Mouse (Mus musculus) embryonic facial prominence, embryonic 10.5 days (tissue): ENCODE data around the gene Ptprt. TPM values are rescaled to one million over a fixed set of nuclear protein-coding genes. Genes with fewer than 3 reads are reported as not detected.

Experiments
- DNase-seq: peaks from one replicate; pipeline ENCODE4 v3.0.0-alpha.2; 2017; ENCODE audit warnings: low spot score
- H3K27ac ChIP-seq: fragments of 300-500 bp; sonication (generic); replicated peaks from 2 replicates; pipeline ENCODE4 v1.5.1; 2016; ENCODE audit warnings: mild to moderate bottlenecking
- H3K27me3 ChIP-seq: fragments of 300-500 bp; sonication (generic); replicated peaks from 2 replicates; pipeline ENCODE4 v1.6.1; 2016; ENCODE audit warnings: low read depth, mild to moderate bottlenecking; ENCODE audit not compliant: poor library complexity, severe bottlenecking
- H3K36me3 ChIP-seq: fragments of 300-500 bp; sonication (generic); replicated peaks from 2 replicates; pipeline ENCODE4 v1.6.1; 2016; ENCODE audit warnings: mild to moderate bottlenecking, moderate library complexity
- H3K4me1 ChIP-seq: fragments of 300-500 bp; sonication (generic); 2 replicates; pipeline ENCODE4 v1.6.1; 2016
- H3K4me3 ChIP-seq: fragments of 300-500 bp; sonication (generic); 2 replicates; pipeline ENCODE4 v1.5.1; 2016; ENCODE audit warnings: mild to moderate bottlenecking, moderate library complexity
- H3K9me3 ChIP-seq: fragments of 300-500 bp; sonication (generic); 2 replicates; pipeline ENCODE4 v1.6.1; 2016; ENCODE audit warnings: mild to moderate bottlenecking
- WGBS: fragments of 180-500 bp; shearing (Covaris S2); methylation state at CpG from one replicate; pipeline ENCODE4 v1.1.7; 2016; 5-methylcytosine and 5-hydroxymethylcytosine counted together
- polyA plus RNA-seq: library from polyadenylated mRNA; unstranded; fragments of >200 nt; fragmentation: Nextera tagmentation; extraction: Ambion mirVana; gene quantifications from 2 replicates; pipeline ENCODE4 v1.2.1, GENCODE M21; 2016

Gene Ptprt
- polyA plus RNA-seq, 1 experiment from 2014 or later: 0.72 TPM

DNA sequence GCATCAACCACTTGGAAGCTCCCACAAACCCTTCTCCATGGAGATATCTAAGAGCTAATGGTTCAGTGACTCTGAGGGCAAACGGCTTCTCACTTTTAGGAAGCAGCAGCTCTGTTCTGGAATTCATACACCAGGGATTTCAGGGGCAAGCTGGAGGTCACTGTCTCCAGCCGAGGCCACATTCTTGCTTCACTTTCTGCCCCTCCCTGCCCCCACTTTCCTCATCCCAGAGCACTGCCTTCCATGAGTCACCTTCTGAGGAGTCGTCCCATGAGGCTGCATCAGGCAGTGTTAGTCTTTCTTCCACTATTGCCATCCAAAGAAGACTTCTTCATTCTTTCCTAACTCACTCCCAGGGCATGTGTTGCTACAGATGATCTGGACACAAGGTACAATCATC, 162.8 kb downstream of the Ptprt start:
- DNase-seq: no peak
- Histone ChIP-seq H3K4me3 (no peak overlapping the region), H3K27ac (no peak overlapping the region), H3K36me3 (no peaks in the 10 kb centered on the region), H3K9me3 (no peaks in the 10 kb centered on the region), H3K27me3 (no peaks in the 10 kb centered on the region), H3K4me1 (no peaks in the 10 kb centered on the region)
- 37% methylated on average over 3 of the region's 3 CpGs for WGBS

DNA sequence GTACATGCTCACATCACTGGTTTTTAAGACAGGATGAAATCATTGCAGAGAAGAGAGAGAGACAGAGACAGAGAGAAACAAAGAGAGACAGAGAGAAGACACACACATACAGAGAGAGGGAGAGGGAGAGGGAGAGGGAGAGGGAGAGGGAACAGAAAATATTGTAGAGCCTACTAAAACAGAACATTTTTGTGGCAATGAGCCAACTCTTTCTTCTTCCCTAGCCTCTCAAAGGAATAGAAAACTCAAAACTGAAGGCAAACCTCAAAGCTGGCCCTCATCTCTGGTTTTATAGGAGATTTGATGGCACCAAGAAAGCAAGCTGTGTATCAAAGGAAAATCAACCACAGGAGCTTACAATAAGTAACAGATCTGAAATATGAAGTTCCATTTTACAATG, 176.9 kb downstream of the Ptprt start:
- no peak for DNase-seq
- H3K4me3 ChIP-seq: no peak overlapping the region
- no peaks in the 10 kb centered on the region for H3K27me3 ChIP-seq
- no peaks in the 10 kb centered on the region for H3K9me3 ChIP-seq
- no peaks in the 10 kb centered on the region for H3K36me3 ChIP-seq
- no peaks in the 10 kb centered on the region for H3K4me1 ChIP-seq
- H3K27ac ChIP-seq: no peak overlapping the region

GRCm38 (mm10) chr2:162443106-162443505, 217.8 kb downstream of the Ptprt start:
- Histone ChIP-seq H3K36me3 (no peaks in the 10 kb centered on the region), H3K4me3 (no peak overlapping the region), H3K27ac (no peak overlapping the region), H3K9me3 (no peaks in the 10 kb centered on the region), H3K4me1 (no peaks in the 10 kb centered on the region), H3K27me3 (no peaks in the 10 kb centered on the region)
- WGBS: 52% methylated on average over 1 of the region's 1 CpGs
- DNase-seq: no peak

DNA sequence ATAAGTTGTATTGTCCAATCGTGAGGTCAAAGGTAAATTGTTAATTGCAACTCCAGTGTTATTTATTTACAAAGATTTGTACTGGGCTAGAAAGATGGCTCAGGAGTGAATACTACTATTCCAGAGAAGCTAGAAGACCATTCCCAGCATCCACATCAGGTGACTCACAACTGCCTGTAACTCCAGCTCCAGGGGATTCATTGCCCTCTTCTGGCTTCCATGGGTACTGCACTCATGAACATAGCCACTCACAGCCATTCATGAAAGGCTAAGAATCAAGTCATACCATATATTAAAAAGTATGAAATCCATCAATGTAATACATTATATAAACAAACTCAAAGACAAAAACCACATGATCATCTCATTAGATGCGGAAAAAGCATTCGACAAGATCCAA, 224.3 kb downstream of the Ptprt start:
- Histone ChIP-seq H3K36me3 (no peaks in the 10 kb centered on the region), H3K9me3 (no peaks in the 10 kb centered on the region)
- WGBS: 96% methylated on average over 3 of the region's 3 CpGs

GRCm38 (mm10) chr2:162430171-162430570, 230.8 kb downstream of the Ptprt start:
- DNase-seq: no peak
- Histone ChIP-seq H3K27me3 (no peaks in the 10 kb centered on the region), H3K27ac (no peak overlapping the region), H3K4me1 (no peaks in the 10 kb centered on the region), H3K36me3 (no peaks in the 10 kb centered on the region), H3K9me3 (no peaks in the 10 kb centered on the region), H3K4me3 (no peak overlapping the region)
- 79% methylated on average over 7 of the region's 7 CpGs for WGBS

More for the DNA sequence above, 224.3 kb downstream of the Ptprt start:
- Histone ChIP-seq H3K4me1 (no peaks in the 10 kb centered on the region), H3K4me3 (no peak overlapping the region), H3K27ac (no peak overlapping the region), H3K27me3 (no peaks in the 10 kb centered on the region)
- no peak for DNase-seq

DNA sequence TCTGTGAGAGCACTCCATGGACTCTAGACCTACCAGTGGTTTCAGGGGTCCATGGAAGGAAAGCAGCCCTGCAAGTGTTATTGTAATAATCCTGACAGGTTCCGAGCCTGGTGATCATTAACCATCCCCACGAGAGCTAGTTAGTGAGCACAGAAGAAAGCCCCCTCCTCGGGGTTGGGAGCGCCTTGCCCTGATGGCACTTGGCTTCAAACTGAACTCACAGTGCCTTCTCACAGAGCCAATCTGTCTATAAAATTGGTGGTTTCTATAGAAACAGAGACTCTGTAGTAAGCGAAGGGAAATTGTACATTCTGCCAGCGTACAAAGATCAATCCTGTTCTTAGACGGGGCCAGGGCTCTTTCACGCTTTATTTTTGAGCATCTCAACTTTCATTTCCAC, 234.8 kb downstream of the Ptprt start:
- no peaks in the 10 kb centered on the region for H3K27me3 ChIP-seq
- 86% methylated on average over 8 of the region's 8 CpGs for WGBS
- H3K9me3 ChIP-seq: no peaks in the 10 kb centered on the region

DNA sequence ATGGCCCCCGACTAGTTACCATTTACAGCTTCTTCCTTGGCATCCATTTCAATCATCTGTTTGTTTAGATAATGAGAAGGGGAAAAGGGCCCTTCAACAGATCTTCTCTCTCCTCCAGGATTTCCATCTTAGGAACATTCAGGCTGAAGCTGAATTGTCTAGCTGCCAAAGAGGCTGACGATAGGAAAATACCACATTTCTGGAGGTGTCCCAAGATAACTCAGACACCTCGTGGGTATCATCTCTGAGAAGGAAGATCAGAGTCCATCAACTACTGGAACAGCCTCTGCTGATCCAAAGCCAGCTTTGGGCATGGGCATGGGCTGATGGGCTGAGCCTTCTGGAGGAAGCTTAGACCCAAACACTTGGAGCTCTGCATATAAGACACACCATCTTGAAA, 242.8 kb downstream of the Ptprt start:
- 89% methylated on average over 3 of the region's 3 CpGs for WGBS
- peaks cover 6% of the 10 kb centered on the region; the same call in 1 of the 2 replicates for H3K4me1 ChIP-seq

More for the DNA sequence above, 234.8 kb downstream of the Ptprt start:
- no peaks in the 10 kb centered on the region for H3K4me1 ChIP-seq
- no peak for DNase-seq
- no peaks in the 10 kb centered on the region for H3K36me3 ChIP-seq
- no peak overlapping the region for H3K4me3 ChIP-seq
- no peak overlapping the region for H3K27ac ChIP-seq

DNA sequence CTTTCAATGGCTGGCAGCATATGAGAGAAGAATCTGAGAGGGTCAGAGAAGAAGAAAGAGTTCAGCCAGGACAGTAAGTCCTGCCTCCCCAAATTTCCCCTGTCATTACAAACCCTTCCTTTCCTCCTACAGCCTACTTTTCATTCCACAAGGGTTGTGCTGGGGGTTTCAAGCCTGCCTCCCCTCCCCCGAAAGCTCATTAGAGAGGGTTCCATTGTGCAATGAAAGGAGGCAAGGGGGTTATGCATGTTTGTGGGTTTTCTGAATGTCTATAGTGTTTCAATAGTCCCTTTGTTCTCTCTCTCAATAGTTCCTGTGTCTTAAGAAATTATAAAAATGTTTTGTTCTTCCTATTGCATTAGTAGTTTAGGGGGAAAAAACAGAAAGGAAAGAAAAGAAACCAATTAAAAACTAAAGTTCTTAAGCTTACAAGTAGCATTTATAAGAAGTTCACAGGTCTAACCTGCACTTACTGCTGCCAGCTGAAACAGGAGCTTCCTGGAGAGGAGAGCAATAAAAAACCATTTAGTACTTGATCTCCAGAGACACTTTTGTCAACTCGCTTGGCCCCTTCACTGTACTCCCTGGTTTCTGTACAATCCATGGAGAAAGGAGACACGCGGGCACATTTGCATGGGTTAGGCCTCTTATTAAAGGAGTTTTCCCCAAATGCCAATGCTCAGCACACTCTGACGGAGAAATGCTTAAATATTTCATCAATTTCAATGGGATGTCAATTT, 247.7 kb downstream of the Ptprt start:
- Histone ChIP-seq H3K4me3 (no peak overlapping the region), H3K27me3 (no peaks in the 10 kb centered on the region), H3K4me1 (peaks cover 13% of the 10 kb centered on the region; the same call in 1 of the 2 replicates), H3K27ac (no peak overlapping the region), H3K36me3 (no peaks in the 10 kb centered on the region), H3K9me3 (no peaks in the 10 kb centered on the region)
- DNase-seq: peak; percentile 18
- 51% methylated on average over 5 of the region's 5 CpGs for WGBS

More for the DNA sequence above, 242.8 kb downstream of the Ptprt start:
- no peaks in the 10 kb centered on the region for H3K27me3 ChIP-seq
- DNase-seq: no peak
- H3K27ac ChIP-seq: no peak overlapping the region
- H3K4me3 ChIP-seq: no peak overlapping the region
- H3K9me3 ChIP-seq: no peaks in the 10 kb centered on the region
- H3K36me3 ChIP-seq: no peaks in the 10 kb centered on the region

GRCm38 (mm10) chr2:162411014-162411413, 249.9 kb downstream of the Ptprt start:
- Histone ChIP-seq H3K27me3 (no peaks in the 10 kb centered on the region), H3K4me1 (peaks cover 13% of the 10 kb centered on the region; the same call in 1 of the 2 replicates), H3K36me3 (no peaks in the 10 kb centered on the region), H3K4me3 (no peak overlapping the region), H3K9me3 (no peaks in the 10 kb centered on the region), H3K27ac (no peak overlapping the region)
- 89% methylated on average over 4 of the region's 4 CpGs for WGBS
- DNase-seq: no peak

DNA sequence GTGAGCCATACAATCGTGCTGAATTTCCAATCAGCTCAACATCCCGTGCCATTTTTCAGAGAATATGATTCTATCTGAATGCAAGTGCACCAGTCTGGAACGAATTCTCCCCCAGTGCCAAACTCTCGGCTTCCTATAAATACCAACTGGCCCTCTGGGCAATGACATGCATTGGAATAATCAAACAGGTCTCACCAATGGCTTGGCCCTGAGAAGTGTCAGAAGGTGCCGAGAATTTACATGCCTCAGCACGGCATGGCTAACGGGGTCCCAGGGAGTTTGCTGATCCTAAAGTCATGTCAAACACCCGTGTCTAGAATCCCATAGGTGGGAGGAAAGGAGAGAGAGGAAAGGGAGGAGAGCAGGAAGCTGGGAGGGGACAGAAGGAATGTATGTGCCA, 251.7 kb downstream of the Ptprt start:
- Histone ChIP-seq H3K4me1 (peaks cover 13% of the 10 kb centered on the region; the same call in 1 of the 2 replicates), H3K9me3 (no peaks in the 10 kb centered on the region), H3K27me3 (no peaks in the 10 kb centered on the region), H3K36me3 (no peaks in the 10 kb centered on the region), H3K27ac (no peak overlapping the region), H3K4me3 (no peak overlapping the region)
- no peak for DNase-seq
- WGBS: 86% methylated on average over 8 of the region's 8 CpGs

DNA sequence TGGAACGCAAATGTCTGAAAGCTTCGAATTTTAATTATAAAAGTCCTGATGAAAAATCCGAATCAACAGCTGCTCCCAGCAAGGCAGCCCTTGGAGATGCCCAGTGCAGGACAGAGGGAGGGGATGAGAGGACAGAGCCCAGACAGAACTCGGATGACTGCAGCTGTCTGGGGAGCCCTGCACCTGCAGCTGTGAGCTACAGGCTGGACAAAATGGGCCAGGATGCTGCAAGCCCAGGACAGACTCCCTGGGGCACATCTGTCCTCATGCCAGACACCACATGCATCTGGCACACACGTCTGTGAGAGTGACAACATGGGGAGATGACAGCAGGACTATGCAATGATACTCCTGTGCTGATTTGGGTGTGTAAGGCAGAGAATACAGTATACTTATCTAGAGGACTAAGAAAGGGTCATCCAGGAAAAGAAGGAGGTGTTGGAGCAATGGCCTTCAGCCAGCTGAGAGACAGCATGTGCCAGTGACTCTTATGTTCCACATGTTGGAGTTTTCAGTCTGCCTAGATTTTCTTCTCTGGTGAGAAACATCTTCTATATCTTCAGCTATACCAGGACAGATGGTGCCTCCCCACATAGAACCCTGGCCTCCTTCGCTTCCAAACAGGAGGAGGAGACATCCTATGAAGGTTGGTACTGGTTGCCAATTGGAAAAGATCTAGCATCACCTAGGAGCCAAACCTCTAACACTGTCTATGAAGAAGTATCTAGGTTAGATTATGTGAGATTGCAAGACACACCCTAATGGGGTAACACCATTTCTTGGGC, 259.4 kb downstream of the Ptprt start:
- Histone ChIP-seq H3K27ac (no peak overlapping the region), H3K4me1 (no peaks in the 10 kb centered on the region), H3K4me3 (no peak overlapping the region), H3K27me3 (no peaks in the 10 kb centered on the region), H3K9me3 (no peaks in the 10 kb centered on the region), H3K36me3 (no peaks in the 10 kb centered on the region)
- WGBS: 73% methylated on average over 6 of the region's 6 CpGs
- no peak for DNase-seq

- H3K4me3 ChIP-seq: no peak overlapping the region
- no peaks in the 10 kb centered on the region for H3K4me1 ChIP-seq
- 74% methylated on average over 6 of the region's 6 CpGs for WGBS
- no peaks in the 10 kb centered on the region for H3K9me3 ChIP-seq
- H3K36me3 ChIP-seq: no peaks in the 10 kb centered on the region
- no peak for DNase-seq
- no peaks in the 10 kb centered on the region for H3K27me3 ChIP-seq
- no peak overlapping the region for H3K27ac ChIP-seq
These were observed 266.3 kb downstream of the Ptprt start for GRCm38 (mm10) chr2:162394601-162395000.

DNA sequence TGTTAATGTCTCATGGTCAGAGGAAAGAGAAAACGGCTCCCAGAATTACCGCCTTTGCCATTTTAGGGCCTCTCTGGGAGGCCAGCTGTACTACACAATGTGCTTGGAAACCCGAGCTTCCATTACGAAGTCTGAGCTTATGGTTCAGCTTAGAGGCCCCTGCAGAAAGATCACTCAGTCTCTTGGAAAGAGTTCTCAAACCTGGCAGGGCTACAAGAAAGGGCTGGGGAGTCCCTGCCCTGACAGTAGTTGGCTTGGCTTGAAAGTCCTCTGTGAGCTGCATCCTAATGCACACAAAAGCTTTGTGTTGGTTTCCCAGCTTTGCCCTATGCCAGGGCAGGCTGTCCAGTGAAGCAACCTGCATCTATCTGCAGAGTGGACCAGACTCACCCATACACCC, 269.1 kb downstream of the Ptprt start:
- no peak overlapping the region for H3K4me3 ChIP-seq
- DNase-seq: no peak
- no peaks in the 10 kb centered on the region for H3K27me3 ChIP-seq
- H3K36me3 ChIP-seq: no peaks in the 10 kb centered on the region
- no peak overlapping the region for H3K27ac ChIP-seq
- H3K9me3 ChIP-seq: no peaks in the 10 kb centered on the region
- 69% methylated on average over 4 of the region's 4 CpGs for WGBS
- H3K4me1 ChIP-seq: no peaks in the 10 kb centered on the region
